Mouse (Mus musculus) hindbrain, postnatal 0 days (tissue): ENCODE data around the gene Hcar1. TPM values are rescaled to one million over a fixed set of nuclear protein-coding genes. Genes with fewer than 3 reads are reported as not detected.

Source experiments
- ATAC-seq: fragments of 200-750 bp; cut with Nextera tagmentation; 2 replicates; pipeline ENCODE4 v1.8.0; 2017; ENCODE audit warnings: mild to moderate bottlenecking, moderate TSS enrichment, moderate library complexity
- DNase-seq: peaks from one replicate; pipeline ENCODE4 v3.0.0-alpha.2; 2015; ENCODE audit warnings: low spot score
- H3K27ac ChIP-seq: fragments of 300-500 bp; sonication (generic); 2 replicates; pipeline ENCODE4 v1.5.1; 2014; ENCODE audit warnings: mild to moderate bottlenecking
- H3K27me3 ChIP-seq: fragments of 300-500 bp; sonication (generic); 2 replicates; pipeline ENCODE4 v1.6.1; 2014; ENCODE audit warnings: low read length, mixed read lengths; ENCODE audit not compliant: insufficient read depth
- H3K36me3 ChIP-seq: fragments of 300-500 bp; sonication (generic); 2 replicates; pipeline ENCODE4 v1.6.1; 2014; ENCODE audit warnings: low read length, mixed read lengths; ENCODE audit not compliant: insufficient read depth
- H3K4me1 ChIP-seq: fragments of 300-500 bp; sonication (generic); 2 replicates; pipeline ENCODE4 v1.6.1; 2014; ENCODE audit warnings: antibody characterized with exemption, low read length, mixed read lengths; ENCODE audit not compliant: insufficient read depth
- H3K4me2 ChIP-seq: fragments of 300-500 bp; sonication (generic); 2 replicates; pipeline ENCODE4 v1.6.1; 2014; ENCODE audit warnings: low read depth, mild to moderate bottlenecking, low read length, moderate library complexity, mixed read lengths
- H3K4me3 ChIP-seq: fragments of 300-500 bp; sonication (generic); 2 replicates; pipeline ENCODE4 v1.5.1; 2014; ENCODE audit warnings: low read length
- H3K9ac ChIP-seq: fragments of 300-500 bp; sonication (generic); replicated peaks from 2 replicates; pipeline ENCODE4 v1.6.1; 2014; ENCODE audit warnings: mild to moderate bottlenecking, low read length, moderate library complexity, mixed read lengths
- H3K9me3 ChIP-seq: fragments of 300-500 bp; sonication (generic); 2 replicates; pipeline ENCODE4 v1.6.1; 2016; ENCODE audit warnings: low read length, mixed read lengths
- CTCF ChIP-seq: IDR thresholded peaks from 2 replicates; pipeline ENCODE4 v1.5.1; 2016; ENCODE audit warnings: antibody characterized with exemption, control low read depth, low read depth
- WGBS: fragments of 180-500 bp; shearing (Covaris S2); extraction: QIAGEN DNeasy Blood & Tissue Kit; methylation state at CpG from one replicate; pipeline ENCODE4 v1.1.7; 2014; 5-methylcytosine and 5-hydroxymethylcytosine counted together
- polyA plus RNA-seq: library from polyadenylated mRNA; unstranded; fragments of >200 nt; fragmentation: Nextera tagmentation; extraction: Ambion mirVana; gene quantifications from 2 replicates; pipeline ENCODE4 v1.2.1, GENCODE M21; 2015
- total RNA-seq: library from RNA; depleted of rRNA; stranded (reverse); fragments of >200 nt; gene quantifications from 2 replicates; pipeline ENCODE4 v1.2.3, GENCODE M21; 2014

The Hcar1 gene
- total and polyA plus RNA-seq, 2 experiments from 2014 or later: 0.88 to 1.4 TPM

GRCm38 (mm10) chr5:123869615-123870014, 10.2 kb downstream of the Hcar1 start:
- no peak overlapping the region for H3K4me3 ChIP-seq
- no peaks in the 10 kb centered on the region for H3K9me3 ChIP-seq
- no peaks in the 10 kb centered on the region for H3K4me1 ChIP-seq
- H3K27me3 ChIP-seq: no peaks in the 10 kb centered on the region
- H3K27ac ChIP-seq: no peak overlapping the region
- DNase-seq (no peak), ATAC-seq (no peak)
- H3K9ac ChIP-seq: no peak overlapping the region
- no peak overlapping the region for H3K4me2 ChIP-seq
- H3K36me3 ChIP-seq: no peaks in the 10 kb centered on the region
- no peak for TF ChIP-seq CTCF
- 80% methylated on average over 4 of the region's 4 CpGs for WGBS

- no peak overlapping the region for H3K4me3 ChIP-seq
- H3K9me3 ChIP-seq: no peaks in the 10 kb centered on the region
- TF ChIP-seq CTCF: no peak
- no peak overlapping the region for H3K9ac ChIP-seq
- no peak for ATAC-seq
- no peak for DNase-seq
- no peak overlapping the region for H3K27ac ChIP-seq
- WGBS: 92% methylated on average over 4 of the region's 4 CpGs
- no peaks in the 10 kb centered on the region for H3K4me1 ChIP-seq
- H3K4me2 ChIP-seq: no peak overlapping the region
- H3K36me3 ChIP-seq: no peaks in the 10 kb centered on the region
- no peaks in the 10 kb centered on the region for H3K27me3 ChIP-seq
These were observed 13.4 kb downstream of the Hcar1 start for GRCm38 (mm10) chr5:123866457-123866856.

- Histone ChIP-seq H3K4me1 (no peaks in the 10 kb centered on the region), H3K4me3 (no peak within 1 kb of the TSS), H3K9ac (no peak within 1 kb of the TSS), H3K27ac (no peak within 1 kb of the TSS), H3K4me2 (no peak within 1 kb of the TSS), H3K27me3 (no peaks in the 10 kb centered on the region), H3K36me3 (no peaks in the 10 kb centered on the region), H3K9me3 (no peaks in the 10 kb centered on the region)
- ATAC-seq (no peak), DNase-seq (no peak)
- no peak for TF ChIP-seq CTCF
- 79% methylated on average over 12 of the region's 12 CpGs for WGBS
These were observed 14.5 kb downstream of the Hcar1 start, which contains the start of gene Hcar2 for GRCm38 (mm10) chr5:123865365-123865764. Gene Hcar2 (minus strand): TSS chr5:123865499.

DNA sequence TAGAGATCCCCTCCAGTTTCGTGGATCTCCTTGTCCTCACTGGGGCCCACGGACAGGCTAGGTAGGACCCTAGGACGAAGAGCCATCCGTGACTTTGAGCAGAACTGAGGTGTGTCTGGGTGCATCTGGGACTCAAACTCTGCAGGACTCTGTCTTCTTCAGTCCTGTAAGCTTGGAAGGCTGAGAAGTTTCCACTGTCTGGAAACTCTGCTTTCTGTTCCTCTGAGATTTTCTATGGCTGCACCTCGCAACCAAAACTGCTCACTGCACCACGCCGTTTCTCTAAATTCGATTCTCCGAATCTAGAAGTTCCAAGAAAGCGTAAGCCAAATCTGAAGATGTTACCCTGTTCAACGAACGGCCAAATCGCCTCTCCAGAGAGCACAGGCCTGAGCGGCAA, 15.9 kb downstream of the Hcar1 start:
- no peak overlapping the region for H3K9ac ChIP-seq
- H3K27me3 ChIP-seq: no peaks in the 10 kb centered on the region
- DNase-seq: no peak
- no peak overlapping the region for H3K27ac ChIP-seq
- no peak overlapping the region for H3K4me2 ChIP-seq
- no peaks in the 10 kb centered on the region for H3K36me3 ChIP-seq
- no peak for TF ChIP-seq CTCF
- WGBS: 92% methylated on average over 14 of the region's 14 CpGs
- H3K4me1 ChIP-seq: no peaks in the 10 kb centered on the region
- H3K9me3 ChIP-seq: no peaks in the 10 kb centered on the region
- ATAC-seq: no peak
- no peak overlapping the region for H3K4me3 ChIP-seq

GRCm38 (mm10) chr5:123862374-123863350, 17.2 kb downstream of the Hcar1 start:
- H3K4me3 ChIP-seq: no peak overlapping the region
- DNase-seq: no peak
- no peak overlapping the region for H3K9ac ChIP-seq
- no peaks in the 10 kb centered on the region for H3K9me3 ChIP-seq
- no peak overlapping the region for H3K27ac ChIP-seq
- 76% methylated on average over 15 of the region's 15 CpGs for WGBS
- no peaks in the 10 kb centered on the region for H3K36me3 ChIP-seq
- H3K4me1 ChIP-seq: no peaks in the 10 kb centered on the region
- no peak overlapping the region for H3K4me2 ChIP-seq
- ATAC-seq: no peak
- TF ChIP-seq CTCF: no peak
- no peaks in the 10 kb centered on the region for H3K27me3 ChIP-seq

DNA sequence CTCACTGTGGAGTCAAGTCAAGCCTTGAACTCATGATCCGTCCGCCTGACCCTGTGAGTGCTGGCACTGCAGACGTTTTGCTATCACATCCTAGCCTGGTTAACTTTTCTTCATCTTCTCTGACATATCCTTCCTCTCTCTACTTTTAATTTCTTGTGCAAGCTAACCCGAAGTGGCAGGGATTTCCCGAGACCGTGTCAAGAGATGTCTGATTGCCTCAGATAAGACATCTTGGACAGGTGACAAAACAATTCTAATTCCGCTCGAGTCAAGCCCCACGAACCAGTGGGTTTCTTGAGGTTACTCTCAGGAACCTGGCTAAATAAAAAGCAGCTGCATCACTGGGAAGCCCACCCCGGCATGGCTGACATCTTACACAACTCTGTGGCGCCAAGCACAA, 21.0 kb downstream of the Hcar1 start:
- Histone ChIP-seq H3K9me3 (no peaks in the 10 kb centered on the region), H3K4me2 (no peak overlapping the region), H3K27ac (no peak overlapping the region), H3K27me3 (no peaks in the 10 kb centered on the region), H3K36me3 (no peaks in the 10 kb centered on the region), H3K4me3 (no peak overlapping the region), H3K9ac (no peak overlapping the region), H3K4me1 (no peaks in the 10 kb centered on the region)
- 86% methylated on average over 11 of the region's 11 CpGs for WGBS
- TF ChIP-seq CTCF: no peak
- ATAC-seq (no peak), DNase-seq (no peak)

- ATAC-seq: no peak
- TF ChIP-seq CTCF: no peak
- no peak for DNase-seq
- no peak overlapping the region for H3K9ac ChIP-seq
- no peak overlapping the region for H3K27ac ChIP-seq
- no peak overlapping the region for H3K4me2 ChIP-seq
- 91% methylated on average over 9 of the region's 9 CpGs for WGBS
- H3K36me3 ChIP-seq: no peaks in the 10 kb centered on the region
- H3K4me3 ChIP-seq: no peak overlapping the region
- H3K4me1 ChIP-seq: no peaks in the 10 kb centered on the region
- no peaks in the 10 kb centered on the region for H3K9me3 ChIP-seq
- no peaks in the 10 kb centered on the region for H3K27me3 ChIP-seq
These were observed 25.3 kb downstream of the Hcar1 start for GRCm38 (mm10) chr5:123854511-123854910.
